In the genomic region with DNA sequence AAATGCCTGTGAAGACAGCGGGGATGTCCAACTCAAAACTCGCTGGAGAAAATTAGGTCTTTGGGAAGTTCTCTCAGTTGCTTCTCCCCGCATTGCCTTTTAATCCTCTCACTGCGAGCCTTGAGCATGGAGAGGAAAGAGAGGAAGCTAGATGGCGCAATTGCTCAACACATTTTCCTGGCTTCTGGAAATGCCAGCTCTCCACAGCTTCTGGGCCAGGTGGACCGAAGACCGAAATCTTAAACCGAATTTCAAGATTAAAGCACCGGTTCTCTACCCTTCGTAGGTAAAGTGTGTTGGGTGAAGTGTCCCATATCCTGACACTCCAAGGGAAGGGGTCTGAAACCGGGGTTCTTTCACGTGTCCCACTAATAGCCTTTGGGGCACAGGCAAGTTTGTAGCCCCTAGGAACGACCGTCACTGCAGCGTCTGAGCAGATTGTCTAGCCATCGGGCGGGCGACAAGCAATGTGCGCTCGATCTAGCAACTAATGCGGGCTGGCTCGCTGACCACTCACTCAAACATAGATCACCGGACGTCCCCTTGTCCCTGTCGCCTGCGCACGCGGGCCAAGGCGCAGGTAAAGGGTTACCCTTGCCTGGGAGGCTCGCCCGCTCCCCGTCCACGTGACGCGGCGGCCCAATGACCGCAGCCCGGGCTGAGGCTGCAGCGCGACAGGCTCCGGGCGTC, we compare ENCODE assay signal across 8 mouse cellular contexts. TPM values are rescaled to one million over a fixed set of nuclear protein-coding genes. Genes with fewer than 3 reads are reported as not detected.
DNase-seq lines count a peak whose midpoint lies in the region; ATAC-seq lines count a peak whose summit lies in the region.

A gene (plus strand): TSS at position 545 of the 690 bp plus-strand sequence.

- DNase-seq in R1 (ENCODE audit: low read depth, low spot score), result peak; percentile 90
- DNase-seq in cerebellum, postnatal 14 days, result peak; percentile 71 to 75
- peak; percentile 58 to 79 for DNase-seq in frontal cortex, postnatal 36 days (ENCODE audit: low spot score in 2 of 2)
- peak; percentile 59 to 63 for DNase-seq in layer of hippocampus, postnatal 36 days
- peak; percentile 80 for DNase-seq in lung, postnatal 14 days
- DNase-seq in retina, embryonic 14.5 days (ENCODE audit: low spot score), result peak; percentile 79
- peak; percentile 74 for DNase-seq in urinary bladder, adult 2 months (ENCODE audit: low spot score)

- no peak within 1 kb of the TSS for H3K27ac ChIP-seq in hindbrain, embryonic 15.5 days (replicated peaks)

- H3K36me3 ChIP-seq in hindbrain, embryonic 15.5 days, result peaks cover 9% of the 10 kb centered on the region; the same call in 1 of the 2 replicates

- ATAC-seq in hindbrain, embryonic 15.5 days (ENCODE audit: low FRiP score, low read depth), result peak; percentile 91

- peak within 1 kb of the TSS; percentile 48 for H3K9ac ChIP-seq in hindbrain, embryonic 15.5 days

- peaks cover 8% of the 10 kb centered on the region for H3K4me1 ChIP-seq in hindbrain, embryonic 15.5 days (replicated peaks)

- 0 out of 2 replicates have a peak, but pooled peaks cover 2% of the 10 kb centered on the region for H3K9me3 ChIP-seq in hindbrain, embryonic 15.5 days

- peak within 1 kb of the TSS; percentile 99 for H3K4me2 ChIP-seq in hindbrain, embryonic 15.5 days

- 3% methylated on average over 42 of the region's 42 CpGs for WGBS in hindbrain, embryonic 15.5 days

- peak within 1 kb of the TSS; percentile 61 for H3K4me3 ChIP-seq in hindbrain, embryonic 15.5 days

- peaks cover 9% of the 10 kb centered on the region; the same call in 1 of the 2 replicates for H3K27me3 ChIP-seq in hindbrain, embryonic 15.5 days

RNA-seq across cellular contexts. Expression of the gene that starts here (rescaled TPM):
- 2.8 and 3.6 TPM in 2 replicates for polyA plus RNA-seq in hindbrain, embryonic 15.5 days (2015; fragmentation: Nextera tagmentation; extraction: Ambion mirVana)
- total RNA-seq in layer of hippocampus, postnatal 36 days (2021), result 1 to 10 TPM; 2.9 to 5.9 TPM
- polyA plus RNA-seq in urinary bladder, adult 2 months (2012; rRNA removed), result 16.1 and 17.0 TPM in 2 replicates
